Mouse (Mus musculus) erythroblast, adult 5-6 weeks (primary cell): ENCODE results near the gene Nbas. TPM values are rescaled to one million over a fixed set of nuclear protein-coding genes. Genes with fewer than 3 reads are reported as not detected.

Experiments used
- ATAC-seq: replicated peaks from 2 replicates; pipeline ENCODE4 v1.8.0; 2016; ENCODE audit warnings: moderate number of reproducible peaks, mild to moderate bottlenecking, moderate TSS enrichment, inconsistent platforms; ENCODE audit not compliant: poor library complexity, low FRiP score, severe bottlenecking
- total RNA-seq, 2 experiments: library from RNA; stranded (forward) in 1 of 2; stranded (reverse) in 1 of 2; fragments of 150-400 nt in 1 of 2; fragments of 200-764, 138-1000 nt in 1 of 2; gene quantifications; 2 replicates each; pipeline versions ENCODE4 v1.2.3 to v1.2.4; 2015 to 2017; ENCODE audit warnings: low replicate concordance in 2 of 2

Gene Nbas
- total RNA-seq, 2 experiments from 2014 or later = 1.3 to 4.2 TPM

- no peak for ATAC-seq
Measured at GRCm38 (mm10) chr12:13504771-13505444, 236.0 kb downstream of the Nbas start.

GRCm38 (mm10) chr12:13518082-13518481, 249.1 kb downstream of the Nbas start:
- no peak for ATAC-seq

GRCm38 (mm10) chr12:13519413-13519812, 250.5 kb downstream of the Nbas start:
- no peak for ATAC-seq

GRCm38 (mm10) chr12:13532731-13533365, 263.9 kb downstream of the Nbas start:
- ATAC-seq = no peak

- no peak for ATAC-seq
Measured at GRCm38 (mm10) chr12:13539171-13539570, 270.2 kb downstream of the Nbas start.

- no peak for ATAC-seq
Measured at GRCm38 (mm10) chr12:13543806-13544205, 274.9 kb downstream of the Nbas start.

GRCm38 (mm10) chr12:13563646-13564289, 294.8 kb downstream of the Nbas start:
- no peak for ATAC-seq

- no peak for ATAC-seq
Measured at GRCm38 (mm10) chr12:13564330-13564729, 295.4 kb downstream of the Nbas start.

- ATAC-seq = no peak
Measured at GRCm38 (mm10) chr12:13566421-13566820, 297.5 kb downstream of the Nbas start.

- ATAC-seq = no peak
Measured at GRCm38 (mm10) chr12:13575158-13575557, 306.2 kb downstream of the Nbas start.

GRCm38 (mm10) chr12:13575605-13576600, 307.0 kb downstream of the Nbas start:
- ATAC-seq = no peak

- no peak for ATAC-seq
Measured at GRCm38 (mm10) chr12:13576761-13577160, 307.8 kb downstream of the Nbas start.

GRCm38 (mm10) chr12:13580796-13581195, 311.9 kb downstream of the Nbas start:
- ATAC-seq = no peak

GRCm38 (mm10) chr12:13583386-13583785, 314.5 kb downstream of the Nbas start:
- no peak for ATAC-seq

- ATAC-seq = no peak
Measured at GRCm38 (mm10) chr12:13585527-13586156, 316.7 kb downstream of the Nbas start.

GRCm38 (mm10) chr12:13587675-13588074, 318.7 kb downstream of the Nbas start:
- no peak for ATAC-seq

GRCm38 (mm10) chr12:13589021-13589420, 320.1 kb downstream of the Nbas start:
- ATAC-seq = no peak

- no peak for ATAC-seq
Measured at GRCm38 (mm10) chr12:13594746-13595469, 326.0 kb downstream of the Nbas start.

- no peak for ATAC-seq
Measured at GRCm38 (mm10) chr12:13597026-13597425, 328.1 kb downstream of the Nbas start.
